Mouse (Mus musculus): ENCODE measurements around the gene Gm20662. TPM values are rescaled to one million over a fixed set of nuclear protein-coding genes. Genes with fewer than 3 reads are reported as not detected.

The Gm20662 gene
- polyA plus RNA-seq, 1 experiment = 1.7 TPM

DNA sequence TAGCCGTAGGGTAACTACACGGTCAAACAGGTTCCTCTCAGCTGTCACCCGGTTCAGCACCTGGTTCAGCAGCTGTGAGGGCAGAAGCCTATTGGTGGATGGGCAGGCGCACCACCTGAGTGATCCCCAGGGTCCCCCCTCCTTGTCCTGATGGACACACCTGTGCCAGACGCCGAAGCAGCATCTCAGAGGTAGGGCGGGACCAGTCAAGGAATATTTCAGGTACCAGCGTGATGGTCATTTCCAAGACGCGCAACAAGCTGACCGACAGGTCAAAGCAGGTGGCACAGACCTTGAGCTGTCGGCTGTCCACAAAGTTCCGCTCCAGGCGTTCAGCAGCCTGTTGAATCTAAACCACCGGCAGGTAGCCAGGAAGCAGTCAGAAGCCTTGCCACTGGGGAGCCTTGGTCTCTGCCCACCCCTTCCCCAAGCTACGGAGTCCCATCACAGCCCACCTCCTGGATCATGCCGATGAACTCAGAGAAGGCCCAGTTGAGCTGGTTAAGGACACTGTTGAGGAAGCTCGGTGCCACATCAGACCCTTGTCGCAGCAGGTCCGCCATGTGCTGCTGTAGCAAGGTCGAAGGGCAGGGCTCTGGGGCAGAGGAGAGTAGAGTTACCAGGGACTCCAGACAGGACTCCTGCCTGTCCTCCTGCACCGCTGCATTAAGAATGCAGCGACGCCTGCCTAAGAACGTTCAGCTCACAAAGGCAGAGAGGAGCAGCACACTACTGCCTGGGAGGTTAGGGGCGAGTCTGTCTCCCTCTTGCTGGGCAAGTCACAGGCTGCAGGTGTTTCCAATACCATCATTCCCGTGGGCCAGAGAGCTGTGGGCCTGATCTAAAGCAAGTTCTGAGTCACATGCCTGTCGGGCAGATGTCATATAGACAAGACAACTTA, 60.5 kb downstream of the Gm20662 start:
- H3K4me3 ChIP-seq (ENCODE audit: extremely low read depth, insufficient read depth, insufficient read length) = no peak overlapping the region
- WGBS = 93% methylated on average over 28 of the region's 28 CpGs
- peaks cover 55% of the 10 kb centered on the region for H3K36me3 ChIP-seq (ENCODE audit: control insufficient read depth, insufficient read depth, low read length)
- no peaks in the 10 kb centered on the region for H3K27me3 ChIP-seq (ENCODE audit: control insufficient read depth, insufficient read depth, low read length)
- H3K4me1 ChIP-seq (ENCODE audit: control insufficient read depth, insufficient read depth, insufficient read length) = no peaks in the 10 kb centered on the region
- DNase-seq (ENCODE audit: low read depth in 1 of 2, low spot score in 2 of 2) = no peak
- H3K27ac ChIP-seq (ENCODE audit: insufficient read depth, low read length) = no peak overlapping the region
- TF ChIP-seq POLR2A (IDR thresholded peaks at IDR 0.05; ENCODE audit: low read depth, low read length) (no peak), CTCF (IDR thresholded peaks at IDR 0.05; ENCODE audit: extremely low read depth, insufficient read depth, insufficient read length, insufficient replicate concordance) (no peak)

- H3K27ac ChIP-seq (ENCODE audit: insufficient read depth, low read length) = no peak overlapping the region
- H3K36me3 ChIP-seq (ENCODE audit: control insufficient read depth, insufficient read depth, low read length) = peaks cover 57% of the 10 kb centered on the region
- over 99% methylated on average over 5 of the region's 5 CpGs for WGBS
- H3K4me3 ChIP-seq (ENCODE audit: extremely low read depth, insufficient read depth, insufficient read length) = no peak overlapping the region
- DNase-seq (ENCODE audit: low read depth in 1 of 2, low spot score in 2 of 2) = no peak
- TF ChIP-seq CTCF (IDR thresholded peaks at IDR 0.05; ENCODE audit: extremely low read depth, insufficient read depth, insufficient read length, insufficient replicate concordance) (no peak), POLR2A (IDR thresholded peaks at IDR 0.05; ENCODE audit: low read depth, low read length) (no peak)
- H3K27me3 ChIP-seq (ENCODE audit: control insufficient read depth, insufficient read depth, low read length) = no peaks in the 10 kb centered on the region
- H3K4me1 ChIP-seq (ENCODE audit: control insufficient read depth, insufficient read depth, insufficient read length) = no peaks in the 10 kb centered on the region
These were observed 61.1 kb downstream of the Gm20662 start for GRCm38 (mm10) chr9:108057262-108057562.

GRCm38 (mm10) chr9:108058291-108058690, 62.1 kb downstream of the Gm20662 start:
- Histone ChIP-seq H3K27ac (ENCODE audit: insufficient read depth, low read length) (no peak overlapping the region), H3K36me3 (ENCODE audit: control insufficient read depth, insufficient read depth, low read length) (peaks cover 66% of the 10 kb centered on the region), H3K4me3 (ENCODE audit: extremely low read depth, insufficient read depth, insufficient read length) (no peak overlapping the region), H3K27me3 (ENCODE audit: control insufficient read depth, insufficient read depth, low read length) (no peaks in the 10 kb centered on the region), H3K4me1 (ENCODE audit: control insufficient read depth, insufficient read depth, insufficient read length) (no peaks in the 10 kb centered on the region)
- 95% methylated on average over 9 of the region's 9 CpGs for whole genome bisulfite sequencing
- DNase-seq (ENCODE audit: low read depth in 1 of 2, low spot score in 2 of 2) = peak in 1 of 2 experiments; percentile 2
- no peak for TF ChIP-seq POLR2A (IDR thresholded peaks at IDR 0.05; ENCODE audit: low read depth, low read length)
- no peak for TF ChIP-seq CTCF (IDR thresholded peaks at IDR 0.05; ENCODE audit: extremely low read depth, insufficient read depth, insufficient read length, insufficient replicate concordance)

DNA sequence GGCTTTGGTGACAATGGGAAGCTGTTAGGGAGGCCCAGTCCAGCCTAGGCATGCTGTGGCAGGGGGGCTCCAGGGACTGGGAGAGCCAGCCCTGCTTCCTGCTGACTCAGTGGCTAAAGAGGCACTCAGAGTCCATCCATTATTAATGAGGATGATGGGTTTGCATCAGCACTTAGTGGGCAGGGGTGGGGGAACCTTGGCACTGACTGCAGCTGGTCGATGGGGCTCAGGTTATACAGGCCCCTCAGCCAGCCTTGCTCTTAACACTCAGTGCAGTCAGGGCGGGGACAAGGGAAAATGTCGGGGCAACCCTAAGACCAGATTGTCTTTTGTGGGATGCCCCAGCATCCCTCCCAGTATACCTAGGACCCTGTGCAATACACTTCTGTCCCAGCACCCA, 66.0 kb downstream of the Gm20662 start:
- Histone ChIP-seq H3K36me3 (ENCODE audit: control insufficient read depth, insufficient read depth, low read length) (peaks cover 54% of the 10 kb centered on the region), H3K27me3 (ENCODE audit: control insufficient read depth, insufficient read depth, low read length) (no peaks in the 10 kb centered on the region), H3K4me1 (ENCODE audit: control insufficient read depth, insufficient read depth, insufficient read length) (no peaks in the 10 kb centered on the region), H3K27ac (ENCODE audit: insufficient read depth, low read length) (no peak overlapping the region), H3K4me3 (ENCODE audit: extremely low read depth, insufficient read depth, insufficient read length) (no peak overlapping the region)
- no peak for DNase-seq (ENCODE audit: low read depth in 1 of 2, low spot score in 2 of 2)
- WGBS = 96% methylated on average over 3 of the region's 3 CpGs
- TF ChIP-seq CTCF (IDR thresholded peaks at IDR 0.05; ENCODE audit: extremely low read depth, insufficient read depth, insufficient read length, insufficient replicate concordance) = no peak
- TF ChIP-seq POLR2A (IDR thresholded peaks at IDR 0.05; ENCODE audit: low read depth, low read length) = no peak

DNA sequence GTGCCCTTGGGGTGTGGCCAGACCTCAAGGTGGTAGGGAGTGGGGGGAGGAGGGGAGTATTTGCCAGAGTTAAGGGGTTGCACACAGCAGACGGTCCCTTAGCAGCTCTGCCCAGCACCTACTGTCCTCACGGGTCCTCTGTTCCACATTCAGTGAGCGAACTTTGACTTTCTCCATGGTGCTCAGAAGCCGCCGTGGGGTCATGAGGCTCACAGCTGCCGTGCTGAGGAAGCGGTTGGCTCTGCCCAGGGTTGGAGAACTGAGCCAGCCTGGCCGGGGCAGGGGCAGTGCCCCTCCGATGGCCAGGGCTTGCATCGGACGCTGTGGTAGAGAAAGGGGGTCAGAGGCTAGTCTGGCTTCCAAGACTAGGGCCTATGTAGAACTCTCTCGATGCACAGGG, 67.2 kb downstream of the Gm20662 start:
- H3K27ac ChIP-seq (ENCODE audit: insufficient read depth, low read length) = no peak overlapping the region
- peaks cover 43% of the 10 kb centered on the region for H3K36me3 ChIP-seq (ENCODE audit: control insufficient read depth, insufficient read depth, low read length)
- TF ChIP-seq CTCF (IDR thresholded peaks at IDR 0.05; ENCODE audit: extremely low read depth, insufficient read depth, insufficient read length, insufficient replicate concordance) (no peak), POLR2A (IDR thresholded peaks at IDR 0.05; ENCODE audit: low read depth, low read length) (no peak)
- no peaks in the 10 kb centered on the region for H3K4me1 ChIP-seq (ENCODE audit: control insufficient read depth, insufficient read depth, insufficient read length)
- WGBS = 94% methylated on average over 12 of the region's 12 CpGs
- no peak for DNase-seq (ENCODE audit: low read depth in 1 of 2, low spot score in 2 of 2)
- H3K4me3 ChIP-seq (ENCODE audit: extremely low read depth, insufficient read depth, insufficient read length) = no peak overlapping the region
- H3K27me3 ChIP-seq (ENCODE audit: control insufficient read depth, insufficient read depth, low read length) = no peaks in the 10 kb centered on the region

- WGBS = 55% methylated on average over 5 of the region's 5 CpGs
These were observed 69.4 kb downstream of the Gm20662 start for GRCm38 (mm10) chr9:108065491-108066011.

DNA sequence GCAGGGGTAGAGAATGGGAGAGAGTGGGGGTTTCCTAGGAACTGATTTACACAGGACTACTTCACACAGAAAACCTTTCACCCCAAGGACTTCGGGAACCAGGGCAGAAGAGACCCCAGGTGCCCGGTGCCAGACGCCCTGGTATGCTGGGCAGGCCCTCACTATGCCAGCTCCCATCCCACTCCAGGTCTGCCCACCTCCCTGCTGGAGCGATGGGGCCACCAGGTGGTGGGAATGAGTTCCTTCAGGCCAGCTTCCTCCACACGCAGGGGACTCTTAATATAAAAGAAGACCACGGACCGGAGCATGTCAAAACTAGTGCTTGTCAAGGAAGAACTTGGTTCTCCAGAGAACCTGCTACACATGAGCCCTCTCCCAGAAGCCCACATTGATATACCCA, 71.0 kb downstream of the Gm20662 start:
- no peaks in the 10 kb centered on the region for H3K4me1 ChIP-seq (ENCODE audit: control insufficient read depth, insufficient read depth, insufficient read length)

More at GRCm38 (mm10) chr9:108065491-108066011, 69.4 kb downstream of the Gm20662 start:
- Histone ChIP-seq H3K4me3 (ENCODE audit: extremely low read depth, insufficient read depth, insufficient read length) (no peak overlapping the region), H3K27ac (ENCODE audit: insufficient read depth, low read length) (no peak overlapping the region), H3K27me3 (ENCODE audit: control insufficient read depth, insufficient read depth, low read length) (no peaks in the 10 kb centered on the region), H3K36me3 (ENCODE audit: control insufficient read depth, insufficient read depth, low read length) (peaks cover 38% of the 10 kb centered on the region), H3K4me1 (ENCODE audit: control insufficient read depth, insufficient read depth, insufficient read length) (no peaks in the 10 kb centered on the region)
- DNase-seq (ENCODE audit: low read depth in 1 of 2, low spot score in 2 of 2) = peak in 1 of 2 experiments; percentile 49
- TF ChIP-seq POLR2A (IDR thresholded peaks at IDR 0.05; ENCODE audit: low read depth, low read length) (no peak), CTCF (IDR thresholded peaks at IDR 0.05; ENCODE audit: extremely low read depth, insufficient read depth, insufficient read length, insufficient replicate concordance) (peak; percentile 38; the same call in 1 of the 2 replicates)

More for the DNA sequence above, 71.0 kb downstream of the Gm20662 start:
- TF ChIP-seq POLR2A (IDR thresholded peaks at IDR 0.05; ENCODE audit: low read depth, low read length) = no peak
- TF ChIP-seq CTCF (IDR thresholded peaks at IDR 0.05; ENCODE audit: extremely low read depth, insufficient read depth, insufficient read length, insufficient replicate concordance) = no peak
- Histone ChIP-seq H3K27me3 (ENCODE audit: control insufficient read depth, insufficient read depth, low read length) (no peaks in the 10 kb centered on the region), H3K27ac (ENCODE audit: insufficient read depth, low read length) (no peak overlapping the region), H3K36me3 (ENCODE audit: control insufficient read depth, insufficient read depth, low read length) (peaks cover 40% of the 10 kb centered on the region), H3K4me3 (ENCODE audit: extremely low read depth, insufficient read depth, insufficient read length) (no peak overlapping the region)
- WGBS = 93% methylated on average over 7 of the region's 7 CpGs
- no peak for DNase-seq (ENCODE audit: low read depth in 1 of 2, low spot score in 2 of 2)
